Mouse (Mus musculus) layer of hippocampus, adult 11-12 months (tissue): ENCODE measurements at regions not wholly inside any gene's neighbourhood (a gene's known extent, or its start where the extent isn't known, plus 50 kb on each side); places are given as distances from the start of the nearest gene placed in this dataset.

Experiments used
- DNase-seq: peaks from one replicate; pipeline ENCODE4 v3.0.0; 2022; ENCODE audit warnings: low spot score

GRCm38 (mm10) chr1:128731445-128731844, 139.4 kb upstream of the Cxcr4 start:
- DNase-seq = no peak

GRCm38 (mm10) chr1:128724433-128725091, 132.5 kb upstream of the Cxcr4 start:
- DNase-seq = no peak

GRCm38 (mm10) chr1:128723843-128724242, 131.8 kb upstream of the Cxcr4 start:
- no peak for DNase-seq

GRCm38 (mm10) chr1:128722061-128722471, 130.0 kb upstream of the Cxcr4 start:
- DNase-seq = no peak

- DNase-seq = no peak
Observed at GRCm38 (mm10) chr1:128714843-128715242, 122.8 kb upstream of the Cxcr4 start.

GRCm38 (mm10) chr1:128712876-128713275, 120.8 kb upstream of the Cxcr4 start:
- DNase-seq = peak; percentile 32

- no peak for DNase-seq
Observed at GRCm38 (mm10) chr1:128711121-128711520, 119.0 kb upstream of the Cxcr4 start.

GRCm38 (mm10) chr1:128707747-128708146, 115.7 kb upstream of the Cxcr4 start:
- no peak for DNase-seq

- DNase-seq = no peak
Observed at GRCm38 (mm10) chr1:128706167-128706566, 114.1 kb upstream of the Cxcr4 start.

GRCm38 (mm10) chr1:128705071-128705503, 113.0 kb upstream of the Cxcr4 start:
- no peak for DNase-seq

GRCm38 (mm10) chr1:128701326-128701725, 109.2 kb upstream of the Cxcr4 start:
- DNase-seq = no peak

- no peak for DNase-seq
Observed at GRCm38 (mm10) chr1:128697962-128698361, 105.9 kb upstream of the Cxcr4 start.

- DNase-seq = no peak
Observed at GRCm38 (mm10) chr1:128695936-128696335, 103.8 kb upstream of the Cxcr4 start.

- DNase-seq = no peak
Observed at GRCm38 (mm10) chr1:128692799-128693198, 100.7 kb upstream of the Cxcr4 start.

GRCm38 (mm10) chr1:128692313-128692712, 100.2 kb upstream of the Cxcr4 start:
- no peak for DNase-seq

GRCm38 (mm10) chr1:128687236-128687927, 95.3 kb upstream of the Cxcr4 start:
- DNase-seq = no peak

- no peak for DNase-seq
Observed at GRCm38 (mm10) chr1:128685467-128686137, 93.5 kb upstream of the Cxcr4 start.

GRCm38 (mm10) chr1:128682942-128683341, 90.8 kb upstream of the Cxcr4 start:
- peak; percentile 28 for DNase-seq

GRCm38 (mm10) chr1:128681261-128681660, 89.2 kb upstream of the Cxcr4 start:
- DNase-seq = no peak

- no peak for DNase-seq
Observed at GRCm38 (mm10) chr1:128680538-128680937, 88.4 kb upstream of the Cxcr4 start.

- DNase-seq = no peak
Observed at GRCm38 (mm10) chr1:128680012-128680411, 87.9 kb upstream of the Cxcr4 start.

- no peak for DNase-seq
Observed at GRCm38 (mm10) chr1:128679005-128679980, 87.2 kb upstream of the Cxcr4 start.
